Mouse (Mus musculus) gastrocnemius, adult 2 months (tissue): ENCODE results near the gene Atl3. TPM values are rescaled to one million over a fixed set of nuclear protein-coding genes. Genes with fewer than 3 reads are reported as not detected.

Source experiments
- DNase-seq: peaks from one replicate; pipeline ENCODE4 v3.0.0; 2022
- H3K27ac ChIP-seq: fragments of 200-600 bp; 2 replicates; pipeline ENCODE4 v1.8.1; 2022; ENCODE audit warnings: mild to moderate bottlenecking
- H3K4me3 ChIP-seq: fragments of 200-600 bp; 2 replicates; pipeline ENCODE4 v1.8.1; 2022; ENCODE audit warnings: mild to moderate bottlenecking, moderate library complexity
- CTCF ChIP-seq: fragments of 200-600 bp; IDR thresholded peaks from 2 replicates; pipeline ENCODE4 v1.8.1; 2022; ENCODE audit warnings: antibody characterized with exemption, mild to moderate bottlenecking, moderate library complexity
- intact Hi-C: fragments of 180-260 bp; cut with DNase I; formaldehyde crosslinking; loops from one replicate; pipeline ENCODE4 v1.15.1; 2025
- total RNA-seq, 2 experiments: library from RNA; stranded (reverse); gene quantifications; 2 replicates each; pipeline ENCODE4 v1.2.3; 2021

Atl3 gene
- total RNA-seq, 2 experiments from 2014 or later = 7.8 to 8.5 TPM

GRCm38 (mm10) chr19:7576180-7576579 is 82.3 kb downstream of the Atl3 start:
- intact Hi-C loops = no loop called here
- TF ChIP-seq CTCF = no peak
- H3K4me3 ChIP-seq = no peak overlapping the region
- no peak for DNase-seq
- H3K27ac ChIP-seq = no peak overlapping the region

- intact Hi-C loops = no loop called here
- no peak for TF ChIP-seq CTCF
- H3K27ac ChIP-seq = no peak overlapping the region
- H3K4me3 ChIP-seq = no peak overlapping the region
- no peak for DNase-seq
Measured at GRCm38 (mm10) chr19:7577710-7578109, 83.9 kb downstream of the Atl3 start.

- no peak for TF ChIP-seq CTCF
- intact Hi-C loops = no loop called here
- no peak for DNase-seq
- H3K4me3 ChIP-seq = no peak overlapping the region
- peak overlapping the region; percentile 48; the same call in 1 of the 2 replicates for H3K27ac ChIP-seq
Measured at GRCm38 (mm10) chr19:7581042-7581441, 87.2 kb downstream of the Atl3 start.

- TF ChIP-seq CTCF = no peak
- peak; percentile 41 for DNase-seq
- Histone ChIP-seq H3K27ac (peak overlapping the region; percentile 75), H3K4me3 (peak overlapping the region; percentile 21; the same call in 1 of the 2 replicates)
- intact Hi-C loops = no loop called here
Measured at GRCm38 (mm10) chr19:7583101-7583500, 89.3 kb downstream of the Atl3 start.

- peak overlapping the region; percentile 75 for H3K27ac ChIP-seq
- intact Hi-C loops = no loop called here
- peak overlapping the region; percentile 21 for H3K4me3 ChIP-seq
- no peak for DNase-seq
- no peak for TF ChIP-seq CTCF
Measured at GRCm38 (mm10) chr19:7583599-7583998, 89.8 kb downstream of the Atl3 start.

- intact Hi-C loops = no loop called here
- no peak overlapping the region for H3K4me3 ChIP-seq
- no peak for TF ChIP-seq CTCF
- DNase-seq = peak; percentile 53
- peak overlapping the region; percentile 75 for H3K27ac ChIP-seq
Measured at GRCm38 (mm10) chr19:7585279-7585678, 91.4 kb downstream of the Atl3 start.

GRCm38 (mm10) chr19:7585764-7586163 is 91.9 kb downstream of the Atl3 start:
- no peak for TF ChIP-seq CTCF
- intact Hi-C loops = no loop called here
- no peak for DNase-seq
- Histone ChIP-seq H3K27ac (peak overlapping the region; percentile 75), H3K4me3 (no peak overlapping the region)

Other genes with a start within 250 kb of the Atl3 start
- 1 to 10 TPM; 1.6 to 2.0 TPM for gene Rcor2, start 226.7 kb upstream of the Atl3 start, total RNA-seq
- gene Mark2, start 152.2 kb upstream of the Atl3 start, total RNA-seq = 10 to 100 TPM; 36.9 to 37.1 TPM
- 1 to 10 TPM; 8.0 to 10.0 TPM for gene Spindoc, start 111.0 kb upstream of the Atl3 start, total RNA-seq
- gene 2700081O15Rik, start 76.4 kb upstream of the Atl3 start, total RNA-seq = 1 to 10 TPM; 5.3 to 5.9 TPM
- gene Rtn3, start 10.8 kb upstream of the Atl3 start, total RNA-seq = 10 to 100 TPM; 30.6 to 37.7 TPM
- 100 to 1,000 TPM in 1 of 2 experiments, 10 to 100 TPM in 1; 94.3 to 127 TPM for gene Pla2g16, start 63.4 kb downstream of the Atl3 start, total RNA-seq
- under 1 TPM; 0.13 to 0.20 TPM for gene Lgals12, start 113.2 kb downstream of the Atl3 start, total RNA-seq
- gene Hrasls5, start 118.5 kb downstream of the Atl3 start, total RNA-seq = not detected
- not detected for gene Slc22a19, start 217.3 kb downstream of the Atl3 start, total RNA-seq